Mouse (Mus musculus): ENCODE measurements around the gene 4930503B20Rik. TPM values are rescaled to one million over a fixed set of nuclear protein-coding genes. Genes with fewer than 3 reads are reported as not detected.

The 4930503B20Rik gene
- polyA plus RNA-seq, 1 experiment, result 0.17 TPM

GRCm38 (mm10) chr3:146652431-146652830 lies 1.3 kb upstream of the 4930503B20Rik start:
- no peak for DNase-seq (ENCODE audit: low spot score)

- DNase-seq (ENCODE audit: low spot score), result no peak
Observed at GRCm38 (mm10) chr3:146650716-146651115, 401 bp downstream of the 4930503B20Rik start.

- no peak for DNase-seq (ENCODE audit: low spot score)
Observed at GRCm38 (mm10) chr3:146649311-146649894, 1.7 kb downstream of the 4930503B20Rik start.

DNA sequence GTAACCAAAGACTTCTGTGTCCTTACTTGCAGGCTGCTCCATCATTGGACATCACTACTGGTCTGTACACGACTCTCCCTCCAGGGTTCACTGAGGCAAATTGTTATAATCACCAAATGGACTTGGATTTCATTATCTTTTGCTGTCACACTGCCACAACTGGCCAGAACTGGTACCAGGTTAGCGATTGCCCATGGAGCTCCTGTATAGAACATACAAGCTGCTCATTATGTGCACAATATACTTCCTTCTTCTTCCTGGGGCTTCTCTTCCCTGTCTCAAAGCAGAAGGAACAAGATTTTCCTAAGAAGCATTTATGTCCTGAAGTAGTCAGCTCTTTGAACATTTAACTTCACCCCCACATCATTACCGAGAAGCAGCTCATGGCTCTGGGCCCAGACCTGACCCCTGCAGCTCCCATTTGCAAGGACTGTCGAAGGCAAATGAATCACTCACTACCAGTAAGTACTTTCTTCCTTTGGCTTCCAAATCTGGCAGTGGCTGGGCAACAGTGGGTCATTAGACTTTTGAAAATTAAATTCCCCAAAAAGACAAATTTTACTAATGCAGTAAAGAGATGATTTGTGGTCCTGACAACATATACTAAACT lies 9.2 kb downstream of the 4930503B20Rik start:
- no peak for DNase-seq (ENCODE audit: low spot score)

DNA sequence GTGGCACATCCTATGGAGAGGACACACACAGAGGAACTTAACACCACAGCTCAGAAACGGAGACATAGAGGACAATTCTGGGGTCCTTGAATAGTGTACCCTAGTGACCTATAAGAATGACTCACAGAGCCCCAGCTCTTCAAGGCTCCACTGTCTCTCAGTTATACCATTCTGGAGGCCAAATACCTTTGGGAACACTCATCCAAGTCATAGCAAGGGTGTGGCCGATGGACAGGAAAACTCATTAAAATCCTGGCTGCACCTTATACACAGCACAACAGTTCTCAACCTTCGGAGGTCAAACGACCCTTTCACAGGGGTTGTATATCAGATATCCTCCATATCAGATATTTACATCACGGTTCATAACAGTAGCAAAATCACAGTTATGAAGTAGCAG lies 18.6 kb downstream of the 4930503B20Rik start:
- no peak for DNase-seq (ENCODE audit: low spot score)

DNA sequence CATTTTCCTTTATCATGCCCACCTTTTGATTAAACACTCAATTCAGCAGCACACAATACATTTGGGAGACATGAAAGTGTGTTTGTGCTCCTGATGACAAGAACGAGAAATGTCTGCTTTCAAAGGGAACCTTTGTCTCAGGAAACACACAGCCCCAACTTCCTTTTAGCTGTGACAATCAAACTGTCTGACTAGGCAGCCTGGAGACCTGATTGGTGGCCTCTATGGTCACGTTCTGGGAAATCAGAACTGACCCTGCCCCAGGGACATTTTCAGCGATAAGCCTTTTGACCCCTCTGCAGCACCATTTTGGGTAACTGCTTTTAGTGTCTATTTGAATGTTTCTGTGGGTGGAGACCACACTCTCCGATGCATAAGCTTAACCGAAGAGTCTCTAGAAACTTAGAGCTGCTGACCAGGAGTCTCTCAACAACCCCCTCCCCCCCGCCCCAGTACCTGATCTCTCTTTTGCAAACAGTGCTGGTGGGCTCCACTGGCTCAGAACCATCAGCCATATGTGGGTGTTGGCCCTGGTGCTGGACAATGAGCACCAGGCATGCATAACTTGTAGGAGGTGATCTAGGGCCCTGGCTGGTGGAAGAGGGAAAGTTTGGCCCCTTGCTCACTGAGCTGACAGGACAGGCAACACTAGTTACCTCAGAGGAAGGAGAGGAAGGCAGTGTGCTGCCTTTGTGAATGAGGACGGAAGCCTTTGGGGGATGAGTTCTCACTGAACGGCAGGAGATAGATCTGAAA lies 22.7 kb downstream of the 4930503B20Rik start:
- DNase-seq (ENCODE audit: low spot score), result no peak

DNA sequence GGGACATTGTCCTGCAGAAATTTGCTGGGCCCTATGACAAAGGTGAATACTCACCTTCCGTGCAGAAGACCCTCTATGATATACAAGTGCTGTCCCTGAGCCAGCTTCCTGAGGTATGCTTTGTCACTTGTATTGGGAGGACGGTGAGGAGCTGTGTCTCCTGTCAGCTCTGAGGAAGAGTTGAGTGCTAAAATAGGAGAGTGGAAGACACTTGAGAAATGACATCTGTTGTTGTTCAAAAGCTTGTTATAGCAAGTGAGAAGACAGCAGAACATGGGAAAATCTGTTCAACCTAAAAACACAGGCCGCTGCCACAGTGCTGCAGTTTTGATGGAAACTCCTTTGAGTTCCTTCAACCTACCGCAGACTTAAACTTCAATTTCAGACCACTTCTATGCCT lies 25.4 kb downstream of the 4930503B20Rik start:
- DNase-seq (ENCODE audit: low spot score), result no peak

DNA sequence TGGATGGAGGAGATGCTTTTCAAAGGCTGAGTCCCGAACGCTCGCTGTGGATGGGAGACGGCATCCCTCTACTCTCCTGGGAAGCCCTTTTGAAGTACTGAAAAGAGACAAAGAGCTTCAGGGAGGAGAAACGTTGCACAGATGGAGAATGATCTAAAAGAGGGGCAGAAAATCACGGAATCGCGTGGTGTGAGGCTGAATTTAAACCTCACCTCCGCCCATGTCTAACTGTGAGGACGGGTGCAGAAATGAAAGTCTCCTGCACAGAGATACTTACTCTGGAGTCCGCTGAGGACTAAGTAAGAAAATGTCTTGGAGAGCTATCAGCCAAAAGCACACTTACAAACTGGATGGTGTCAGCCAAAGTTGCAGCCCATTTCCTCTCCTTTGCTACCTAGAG lies 29.2 kb downstream of the 4930503B20Rik start:
- no peak for DNase-seq (ENCODE audit: low spot score)

- DNase-seq (ENCODE audit: low spot score), result no peak
Observed at GRCm38 (mm10) chr3:146620555-146621249, 30.4 kb downstream of the 4930503B20Rik start.

DNA sequence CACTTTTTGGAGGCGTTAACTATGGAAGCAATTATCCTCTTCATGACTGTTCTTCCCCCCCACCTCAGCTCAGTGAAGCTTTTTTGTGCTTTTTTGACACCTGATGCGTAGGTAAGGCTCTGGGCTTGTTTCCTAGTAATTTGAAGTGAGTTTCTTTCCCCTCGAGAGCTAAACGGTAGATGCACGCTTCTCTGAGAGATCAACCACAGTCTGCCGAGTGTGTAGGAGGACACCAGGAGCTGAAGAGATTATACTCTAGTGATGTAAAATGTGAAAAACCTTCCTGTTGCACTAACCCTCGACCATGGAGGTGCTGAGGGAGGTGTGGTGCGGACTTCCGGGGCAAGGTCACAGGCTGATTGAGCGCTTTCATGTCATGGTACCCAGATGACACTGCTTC lies 31.0 kb downstream of the 4930503B20Rik start:
- no peak for DNase-seq (ENCODE audit: low spot score)

DNA sequence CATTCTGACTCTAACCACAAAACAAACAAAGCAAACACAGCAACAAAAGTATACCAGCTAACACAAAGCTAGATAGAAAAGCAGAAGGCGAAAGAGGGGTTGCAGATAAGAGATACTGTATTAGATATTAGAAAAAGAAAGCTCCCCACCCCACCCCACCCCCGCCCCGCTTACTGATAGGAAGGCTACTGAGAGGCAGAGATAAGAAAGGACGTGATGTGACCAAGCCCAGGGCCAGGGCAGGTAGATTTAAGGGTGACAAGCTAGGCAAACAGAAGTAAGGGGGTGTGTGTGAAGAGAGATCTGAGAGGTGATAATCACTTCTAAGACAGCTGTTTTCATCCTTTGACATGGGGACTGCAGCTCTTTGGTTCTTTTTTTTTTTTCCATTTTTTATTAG lies 32.8 kb downstream of the 4930503B20Rik start:
- no peak for DNase-seq (ENCODE audit: low spot score)

DNA sequence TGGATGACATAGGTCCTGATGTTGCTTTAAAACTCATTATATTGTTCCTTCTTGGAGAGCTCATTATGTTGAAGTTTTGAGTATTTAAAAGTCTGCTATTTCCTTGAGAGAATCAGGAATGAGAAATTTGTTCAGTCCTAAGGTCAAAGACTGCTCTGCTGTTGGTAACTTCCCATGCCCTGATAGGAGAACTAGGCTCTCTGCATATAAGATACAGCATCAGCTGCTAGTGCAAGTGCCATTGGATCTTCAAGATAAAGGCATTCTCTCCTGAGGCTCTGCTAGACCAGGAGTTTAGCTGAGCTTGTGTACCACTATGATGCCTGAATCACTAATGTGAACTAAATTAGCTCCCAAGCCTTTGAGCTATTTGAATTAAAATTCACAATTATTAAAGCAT lies 33.2 kb downstream of the 4930503B20Rik start:
- no peak for DNase-seq (ENCODE audit: low spot score)

DNA sequence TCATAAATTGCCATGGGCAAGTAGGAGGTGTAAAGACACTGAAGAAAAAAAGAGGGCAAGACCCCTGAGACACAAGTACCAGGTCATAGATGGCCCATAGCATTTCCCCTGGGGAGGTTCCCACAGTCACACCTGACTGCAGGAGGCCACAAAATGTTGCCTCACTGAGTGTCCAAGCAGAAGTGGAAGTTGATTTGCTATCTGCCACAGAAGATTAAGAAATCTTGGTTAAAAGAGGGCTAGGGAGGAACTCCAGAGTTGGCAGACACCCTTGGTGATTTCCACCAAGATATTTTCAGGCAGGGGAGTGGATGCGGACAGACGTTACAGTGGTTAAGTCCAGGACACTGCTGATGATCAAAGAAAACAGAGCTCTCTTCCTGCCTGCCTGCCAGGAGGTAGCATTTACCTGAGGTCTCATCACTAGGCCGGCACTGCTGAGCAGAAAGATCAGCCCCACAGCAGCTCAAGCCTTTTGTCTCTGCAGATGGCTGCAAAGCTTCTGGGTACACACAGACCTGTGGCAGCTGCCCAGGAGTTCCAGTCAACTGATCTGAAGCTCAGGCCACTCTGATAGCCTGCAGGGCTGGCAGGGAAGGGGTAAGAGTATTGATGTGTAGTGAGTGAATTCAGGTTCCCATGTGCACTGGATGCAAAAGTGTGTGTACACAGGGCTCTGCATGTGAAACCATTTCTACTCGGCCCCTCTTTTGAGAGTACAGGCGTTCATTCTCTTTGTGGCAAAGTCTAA lies 34.4 kb downstream of the 4930503B20Rik start:
- DNase-seq (ENCODE audit: low spot score), result no peak

DNA sequence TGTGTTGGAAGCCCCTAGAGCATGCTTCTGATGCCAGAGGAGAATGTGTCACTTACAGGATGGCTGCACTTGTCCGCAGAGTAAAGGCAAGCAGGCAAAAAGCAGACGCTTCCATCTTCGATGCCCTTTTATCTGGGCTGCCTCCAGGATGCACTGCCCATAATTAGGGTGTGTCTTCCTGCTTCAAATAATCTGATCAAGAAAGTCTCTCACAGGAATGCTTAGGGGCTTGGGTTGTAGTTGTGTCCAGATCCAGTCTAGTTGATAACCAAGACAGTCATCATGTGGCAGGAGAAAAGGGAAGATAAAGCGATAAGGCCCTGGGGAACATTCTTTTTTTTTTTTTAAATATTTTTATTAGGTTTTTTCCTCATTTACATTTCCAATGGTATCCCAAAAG lies 35.6 kb downstream of the 4930503B20Rik start, which contains the start of gene Dnase2b:
Dnase2b (minus strand) TSS at position 101 of the 400 bp plus-strand sequence.
- no peak for DNase-seq (ENCODE audit: low spot score)

DNA sequence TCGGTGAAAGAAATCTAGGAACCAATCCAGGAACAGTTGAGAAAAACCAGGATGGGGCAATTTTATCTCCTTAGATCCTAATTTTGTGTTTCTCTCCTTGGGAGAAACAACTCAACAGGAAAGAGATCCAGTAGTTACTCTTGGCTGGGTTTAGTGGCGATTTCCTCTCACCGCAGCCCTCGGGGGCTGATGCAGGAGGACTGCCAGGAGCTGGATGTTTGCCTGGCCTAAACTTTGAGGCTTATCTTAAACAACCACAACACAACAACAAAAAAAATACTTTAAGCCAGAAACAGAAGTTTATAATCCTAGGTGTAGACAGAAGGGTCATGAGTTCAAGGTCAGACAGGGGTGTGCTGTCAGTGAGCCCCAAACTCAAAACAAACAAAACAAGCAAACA lies 39.3 kb downstream of the 4930503B20Rik start:
- DNase-seq (ENCODE audit: low spot score), result no peak

DNA sequence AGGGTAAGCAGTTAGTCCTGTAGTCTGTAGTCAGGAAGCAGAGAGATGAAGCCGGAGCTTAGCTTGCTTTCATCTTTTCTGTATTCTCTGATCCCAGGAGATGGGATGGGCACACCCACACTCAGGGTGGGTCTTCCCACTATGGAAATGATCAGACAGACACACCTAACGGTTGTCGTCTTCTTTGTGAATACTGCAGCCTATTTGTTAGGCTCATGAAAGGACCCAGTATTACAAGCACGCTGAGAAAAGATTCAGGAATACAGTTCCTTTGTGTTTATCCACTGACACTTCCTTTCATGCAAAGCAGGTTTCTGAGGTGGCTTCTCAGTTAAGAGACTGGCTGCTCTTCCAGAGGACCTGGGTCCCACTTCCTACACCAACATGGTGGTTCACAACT lies 39.9 kb downstream of the 4930503B20Rik start:
- no peak for DNase-seq (ENCODE audit: low spot score)

DNA sequence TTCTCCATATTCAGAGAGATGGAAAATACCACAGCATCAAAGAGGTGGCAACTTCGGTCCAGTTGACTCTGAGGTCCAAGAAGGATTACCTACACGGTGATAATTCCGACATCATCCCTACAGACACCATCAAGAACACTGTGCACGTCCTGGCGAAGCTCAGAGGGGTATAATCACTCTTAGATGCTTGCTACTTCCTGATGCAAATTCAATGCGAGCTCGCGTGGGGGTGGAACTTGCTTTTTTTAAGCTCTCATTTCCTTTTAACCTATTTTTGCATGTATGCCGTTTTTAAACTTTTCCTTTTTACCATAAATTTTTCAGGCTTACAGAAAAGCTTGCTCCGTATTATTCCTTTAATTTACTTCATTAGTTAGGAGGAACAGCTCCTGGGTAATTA lies 40.8 kb downstream of the 4930503B20Rik start:
- no peak for DNase-seq (ENCODE audit: low spot score)

GRCm38 (mm10) chr3:146607368-146607767 lies 43.7 kb downstream of the 4930503B20Rik start:
- DNase-seq (ENCODE audit: low spot score), result no peak

DNA sequence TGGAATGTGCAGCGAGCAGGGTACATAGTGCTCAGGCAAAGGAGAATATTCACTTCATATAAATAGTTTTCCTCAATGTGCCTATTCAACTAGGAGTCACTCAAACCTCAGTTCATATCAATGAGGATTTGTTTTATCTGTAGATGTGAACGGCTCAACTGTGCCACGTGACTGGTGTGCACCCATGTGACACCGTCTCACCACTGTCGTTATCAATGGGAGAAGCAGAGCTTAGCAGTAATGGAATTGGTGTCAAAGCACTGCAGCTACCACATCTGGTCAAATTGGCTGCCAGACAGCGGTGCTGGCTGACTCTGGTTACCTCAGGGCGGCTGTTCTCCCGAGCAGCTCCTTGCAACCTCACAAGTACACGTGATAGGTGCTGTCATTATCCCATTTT lies 46.5 kb downstream of the 4930503B20Rik start:
- DNase-seq (ENCODE audit: low spot score), result no peak

- DNase-seq (ENCODE audit: low spot score), result no peak
Observed at GRCm38 (mm10) chr3:146602531-146602930, 48.6 kb downstream of the 4930503B20Rik start.

GRCm38 (mm10) chr3:146601205-146601604 lies 49.9 kb downstream of the 4930503B20Rik start:
- DNase-seq (ENCODE audit: low spot score), result no peak

Measured in urinary bladder, adult 2 months (tissue).